Mouse (Mus musculus) bone marrow macrophage, adult 2 months (primary cell): ENCODE measurements around the gene Rnf208.

Source experiments
- CTCF ChIP-seq: IDR thresholded peaks from 2 replicates; pipeline ENCODE4 v1.5.1; 2012; ENCODE audit warnings: low read depth, mild to moderate bottlenecking, low read length, moderate library complexity
- POLR2A ChIP-seq: IDR thresholded peaks from 2 replicates; pipeline ENCODE4 v1.6.1; 2012; ENCODE audit warnings: mild to moderate bottlenecking, low read depth, low read length, borderline replicate concordance

DNA sequence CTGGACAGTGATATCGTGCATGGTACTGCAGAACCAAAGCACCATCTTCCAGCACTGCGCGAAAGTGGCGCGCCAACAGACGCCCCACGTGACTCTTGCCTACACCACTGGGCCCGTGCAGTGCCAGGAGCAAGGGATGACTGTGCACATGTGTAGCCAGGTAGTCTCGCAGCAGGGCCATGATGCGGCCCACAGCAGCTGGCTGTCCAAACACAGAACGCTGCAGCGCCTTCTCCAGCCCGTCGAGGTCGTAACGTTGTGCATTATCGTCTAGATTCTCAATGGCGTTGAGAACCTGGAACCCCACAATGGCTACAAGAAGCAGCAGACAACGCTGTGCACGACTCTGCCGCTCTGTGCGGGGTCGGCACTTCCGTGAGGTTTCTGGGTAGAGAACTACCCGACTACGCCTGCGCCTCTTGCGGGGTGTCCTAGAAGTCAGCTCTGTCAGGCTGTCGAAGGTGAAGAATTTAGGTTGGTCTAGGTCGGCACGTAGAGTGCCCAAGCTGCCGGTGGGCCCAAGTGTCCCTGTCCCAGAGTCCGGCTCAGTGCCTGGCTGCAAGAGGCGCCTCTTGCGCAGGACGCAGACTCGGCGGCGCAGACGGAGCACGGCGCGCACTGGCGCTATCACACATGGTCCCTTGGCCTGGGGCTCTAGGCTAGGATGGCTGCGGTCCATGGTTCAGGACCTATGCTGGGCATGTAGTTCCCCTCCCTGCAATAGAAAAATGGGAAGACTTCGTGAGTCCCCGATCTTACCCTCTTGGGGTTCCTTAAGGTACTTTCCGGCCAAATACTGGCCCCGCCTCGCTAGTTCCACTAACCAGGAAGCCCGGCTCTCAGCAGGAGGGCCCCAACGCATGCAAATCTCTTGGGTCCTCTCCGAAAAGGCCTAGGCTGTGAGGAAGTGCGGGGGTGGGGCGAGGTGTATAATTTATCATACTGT, 46.6 kb upstream of the Rnf208 start:
- TF ChIP-seq CTCF (no peak), POLR2A (no peak)
